ENCODE assay signal across 26 mouse cellular contexts in genomic region chr13:43677159-43677882, GRCm38 (mm10).
DNase-seq lines count a peak whose midpoint lies in the region; ATAC-seq and TF ChIP-seq lines count a peak whose summit lies in the region.
"Had no signal": no experiment of that assay in that cellular context is flagged by ENCODE, and none has a peak within 500 bp of the region (broad histone marks: within the 10 kb centered on the region; RNA-seq: fewer than 3 reads in every experiment).

No protein-coding gene starts in this region.

- H3K27me3 ChIP-seq in forebrain, embryonic 14.5 days (replicated peaks; ENCODE audit: control insufficient read depth, insufficient read depth, low read length) = no peaks in the 10 kb centered on the region
- H3K27me3 ChIP-seq in forebrain, embryonic 13.5 days = no peaks in the 10 kb centered on the region
- H3K27me3 ChIP-seq in limb, embryonic 14.5 days (ENCODE audit: control insufficient read depth, insufficient read depth, low read length) = no peaks in the 10 kb centered on the region
- H3K27me3 ChIP-seq in limb, embryonic 10.5 days (ENCODE audit: low read depth, poor library complexity, severe bottlenecking) = no peaks in the 10 kb centered on the region
- H3K27me3 ChIP-seq in limb, embryonic 15.5 days = no peaks in the 10 kb centered on the region
- H3K27me3 ChIP-seq: heart, embryonic 12.5 days; liver, embryonic 15.5 days; neural tube, embryonic 13.5 days had no signal

- H3K4me1 ChIP-seq in forebrain, embryonic 14.5 days (ENCODE audit: control insufficient read depth, insufficient read depth, low read length) = no peaks in the 10 kb centered on the region
- H3K4me1 ChIP-seq in forebrain, embryonic 13.5 days = 0 out of 2 replicates have a peak, but pooled peaks cover 3% of the 10 kb centered on the region
- peaks cover 13% of the 10 kb centered on the region for H3K4me1 ChIP-seq in limb, embryonic 14.5 days (ENCODE audit: control insufficient read depth, insufficient read depth, low read length)
- H3K4me1 ChIP-seq in limb, embryonic 10.5 days = peaks cover 11% of the 10 kb centered on the region
- peaks cover 12% of the 10 kb centered on the region; the same call in 1 of the 2 replicates for H3K4me1 ChIP-seq in limb, embryonic 15.5 days
- H3K4me1 ChIP-seq: heart, embryonic 12.5 days; liver, embryonic 15.5 days had no signal

- 72% methylated on average over 8 of the region's 8 CpGs for WGBS in forebrain, embryonic 14.5 days
- WGBS in forebrain, embryonic 13.5 days = 75% methylated on average over 8 of the region's 8 CpGs
- WGBS in limb, embryonic 14.5 days = 67% methylated on average over 8 of the region's 8 CpGs
- WGBS in limb, embryonic 10.5 days = 90% methylated on average over 8 of the region's 8 CpGs
- WGBS in limb, embryonic 15.5 days = 58% methylated on average over 8 of the region's 8 CpGs

- H3K36me3 ChIP-seq in forebrain, embryonic 14.5 days (ENCODE audit: control insufficient read depth, insufficient read depth, low read length) = no peaks in the 10 kb centered on the region
- no peaks in the 10 kb centered on the region for H3K36me3 ChIP-seq in forebrain, embryonic 13.5 days (ENCODE audit: poor library complexity, severe bottlenecking)
- H3K36me3 ChIP-seq in limb, embryonic 14.5 days (ENCODE audit: control insufficient read depth, insufficient read depth, low read length) = no peaks in the 10 kb centered on the region
- H3K36me3 ChIP-seq in limb, embryonic 10.5 days = no peaks in the 10 kb centered on the region
- no peaks in the 10 kb centered on the region for H3K36me3 ChIP-seq in limb, embryonic 15.5 days
- H3K36me3 ChIP-seq: heart, embryonic 12.5 days; liver, embryonic 15.5 days; neural tube, embryonic 13.5 days had no signal

- no peak overlapping the region for H3K27ac ChIP-seq in forebrain, embryonic 14.5 days (ENCODE audit: low read depth, low read length)
- no peak overlapping the region for H3K27ac ChIP-seq in forebrain, embryonic 13.5 days
- no peak overlapping the region for H3K27ac ChIP-seq in limb, embryonic 14.5 days (replicated peaks; ENCODE audit: low read depth, low read length)
- H3K27ac ChIP-seq in limb, embryonic 10.5 days = no peak overlapping the region
- H3K27ac ChIP-seq in limb, embryonic 15.5 days = peak overlapping the region; percentile 54
- H3K27ac ChIP-seq: hindbrain, embryonic 14.5 days; liver, embryonic 15.5 days; neural tube, embryonic 13.5 days had no signal

- DNase-seq in forebrain, embryonic 14.5 days (ENCODE audit: low spot score) = peak; percentile 48
- DNase-seq in limb, embryonic 14.5 days (ENCODE audit: low spot score) = peak; percentile 44
- DNase-seq in limb, embryonic 10.5 days (ENCODE audit: low spot score) = no peak
- DNase-seq in adipocyte (ENCODE audit: low spot score) = peak; percentile 6
- no peak for DNase-seq in spleen, adult 18-20 months
- DNase-seq: adrenal gland, adult 2 months; cerebellum, adult 11-12 months; gastrocnemius, postnatal 25 days; heart, adult 18-20 months; heart, postnatal 4 days; kidney, adult 11 months; kidney, postnatal 25 days; lung, postnatal 36 days; right cerebral cortex, postnatal 4 days; thymus, adult 2 months; thymus, postnatal 4 days had no signal

- no peak overlapping the region for H3K4me2 ChIP-seq in forebrain, embryonic 14.5 days (ENCODE audit: low read length)
- H3K4me2 ChIP-seq in forebrain, embryonic 13.5 days = no peak overlapping the region
- H3K4me2 ChIP-seq in limb, embryonic 14.5 days (replicated peaks; ENCODE audit: low read depth, low read length, severe bottlenecking) = no peak overlapping the region
- no peak overlapping the region for H3K4me2 ChIP-seq in limb, embryonic 15.5 days
- H3K4me2 ChIP-seq: heart, embryonic 12.5 days; hindbrain, embryonic 14.5 days; liver, embryonic 15.5 days; midbrain, embryonic 11.5 days; neural tube, embryonic 13.5 days had no signal

- no peak for TF ChIP-seq POLR2A in limb, embryonic 14.5 days (IDR thresholded peaks at IDR 0.05; ENCODE audit: borderline replicate concordance, extremely low read depth, insufficient read depth, insufficient read length)

- no peaks in the 10 kb centered on the region for H3K9me3 ChIP-seq in forebrain, embryonic 14.5 days (replicated peaks; ENCODE audit: control insufficient read depth, low read length)
- no peaks in the 10 kb centered on the region for H3K9me3 ChIP-seq in forebrain, embryonic 13.5 days (replicated peaks)
- no peaks in the 10 kb centered on the region for H3K9me3 ChIP-seq in limb, embryonic 14.5 days (ENCODE audit: control insufficient read depth, low read length)
- H3K9me3 ChIP-seq in limb, embryonic 10.5 days (replicated peaks) = no peaks in the 10 kb centered on the region
- H3K9me3 ChIP-seq in limb, embryonic 15.5 days = no peaks in the 10 kb centered on the region
- H3K9me3 ChIP-seq: heart, embryonic 12.5 days; liver, embryonic 15.5 days; neural tube, embryonic 13.5 days had no signal

- H3K9ac ChIP-seq in forebrain, embryonic 14.5 days (ENCODE audit: low read length) = no peak overlapping the region
- H3K9ac ChIP-seq in forebrain, embryonic 13.5 days = no peak overlapping the region
- no peak overlapping the region for H3K9ac ChIP-seq in limb, embryonic 14.5 days (ENCODE audit: low read depth, low read length, severe bottlenecking)
- H3K9ac ChIP-seq in limb, embryonic 15.5 days = no peak overlapping the region
- H3K9ac ChIP-seq: heart, embryonic 12.5 days; hindbrain, embryonic 14.5 days; liver, embryonic 15.5 days; neural tube, embryonic 13.5 days had no signal

- ATAC-seq in forebrain, embryonic 14.5 days = no peak
- no peak for ATAC-seq in forebrain, embryonic 13.5 days
- no peak for ATAC-seq in limb, embryonic 14.5 days (ENCODE audit: low FRiP score, low read depth)
- ATAC-seq in limb, embryonic 15.5 days (ENCODE audit: insufficient number of reproducible peaks, low FRiP score, low TSS enrichment, low read depth) = no peak
- ATAC-seq: CD4-positive, CD25-positive, alpha-beta regulatory T cell, adult 4 months; inflammation-experienced regulatory T-cells, adult 6 months had no signal

- no peak overlapping the region for H3K4me3 ChIP-seq in forebrain, embryonic 14.5 days (ENCODE audit: low read depth, low read length)
- no peak overlapping the region for H3K4me3 ChIP-seq in forebrain, embryonic 13.5 days
- H3K4me3 ChIP-seq in limb, embryonic 14.5 days (replicated peaks; ENCODE audit: low read length) = no peak overlapping the region
- H3K4me3 ChIP-seq in limb, embryonic 10.5 days = no peak overlapping the region
- no peak overlapping the region for H3K4me3 ChIP-seq in limb, embryonic 15.5 days
- H3K4me3 ChIP-seq: erythroblast, embryonic 14.5 days; heart, embryonic 12.5 days; liver, embryonic 15.5 days; neural tube, embryonic 13.5 days had no signal

Comparison
In these comparisons a context has a peak if more than half of its experiments do, and no peak if none do; other contexts are left out.
1. DNase-seq: peak in forebrain, embryonic 14.5 days (single experiment), limb, embryonic 14.5 days (single experiment) and adipocyte (single experiment); none in limb, embryonic 10.5 days (single experiment) and spleen, adult 18-20 months (0 of 2).